Mouse (Mus musculus) thymus, adult 2 months (tissue): Measurements from ENCODE around the gene H2-M10.1.
"Not testable (repeated sequence)": the region's sequence is repeated elsewhere in the genome, so short reads cannot be mapped to it uniquely, and the experiment has no call there.

ENCODE experiments used
- CTCF ChIP-seq: fragments of 200-500 bp; IDR thresholded peaks from 2 replicates; pipeline ENCODE4 v1.5.1; 2012; ENCODE audit warnings: mild to moderate bottlenecking, control low read depth, low read length, moderate library complexity, borderline replicate concordance; ENCODE audit not compliant: control insufficient read depth, poor library complexity, insufficient read depth; ENCODE audit errors: extremely low read depth
- POLR2A ChIP-seq: fragments of 200-500 bp; IDR thresholded peaks from 2 replicates; pipeline ENCODE4 v1.6.1; 2012; ENCODE audit warnings: mild to moderate bottlenecking, low read length, control low read depth, moderate library complexity; ENCODE audit not compliant: control insufficient read depth, poor library complexity, insufficient read depth; ENCODE audit errors: extremely low read depth

DNA sequence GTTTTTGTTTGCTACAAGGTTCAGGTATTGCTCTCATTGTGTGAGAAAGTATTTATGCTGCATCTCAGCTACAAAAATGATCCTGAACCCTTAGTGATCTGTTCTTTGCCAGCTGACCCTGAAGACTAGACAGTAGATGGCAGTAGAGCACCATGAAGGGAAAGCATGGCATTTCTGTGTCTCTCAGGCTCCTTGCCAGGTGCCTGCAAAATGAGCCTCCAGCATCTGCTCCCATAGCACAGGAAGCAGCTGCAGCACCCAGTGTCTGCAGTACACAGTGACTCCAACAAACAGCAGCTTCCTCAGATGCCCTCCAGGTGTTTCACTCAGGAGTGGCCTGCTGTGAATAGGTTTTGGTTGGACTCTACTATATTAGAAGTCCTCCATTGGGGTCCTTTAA, 29.4 kb upstream of the H2-M10.1 start:
- not testable (repeated sequence) for TF ChIP-seq POLR2A, CTCF
